Mouse (Mus musculus): Measurements from ENCODE around the gene Amt. TPM values are rescaled to one million over a fixed set of nuclear protein-coding genes. Genes with fewer than 3 reads are reported as not detected.

Gene Amt
- 0.63 TPM for polyA plus RNA-seq (2017; shearing (Covaris generic))

DNA sequence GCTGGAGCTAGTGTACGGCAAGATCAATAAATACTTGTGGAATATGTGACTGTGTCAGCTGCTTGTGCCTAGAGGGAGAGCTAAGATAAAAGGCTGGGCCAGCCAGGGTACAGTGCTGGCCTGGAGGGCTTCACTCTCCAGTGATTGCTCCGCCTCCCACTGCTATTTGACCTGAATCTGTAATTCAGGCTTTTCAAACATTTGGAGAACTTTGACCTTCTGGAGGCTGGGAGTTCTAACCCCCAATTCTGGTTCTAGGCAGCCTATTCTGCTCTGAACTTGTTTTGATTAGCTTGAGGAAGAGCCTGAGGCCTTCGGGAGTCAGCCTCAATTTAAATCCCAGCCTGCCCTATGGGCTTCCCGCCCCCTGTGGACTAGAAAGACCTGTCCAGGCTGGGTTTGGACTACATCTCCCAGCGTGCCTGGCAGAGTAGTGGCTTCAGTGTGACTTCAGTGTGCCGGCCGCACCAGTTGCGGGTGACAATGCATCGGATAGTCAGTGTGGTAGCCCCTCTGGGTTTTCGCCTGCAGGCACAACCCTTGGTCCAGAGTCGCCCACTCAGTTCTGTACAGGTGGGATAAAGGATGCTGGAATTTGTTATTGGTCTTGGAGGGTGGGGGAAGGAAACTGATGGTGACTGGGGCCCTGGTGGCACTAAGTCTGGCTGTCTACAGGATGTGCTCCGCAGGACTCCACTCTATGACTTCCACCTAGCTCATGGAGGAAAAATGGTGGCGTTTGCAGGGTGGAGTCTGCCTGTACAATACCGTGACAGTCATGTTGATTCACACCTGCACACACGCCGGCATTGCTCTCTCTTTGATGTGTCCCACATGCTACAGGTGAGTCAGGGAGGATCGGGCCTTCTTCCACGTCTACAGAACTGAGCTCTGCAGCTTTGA lies at the start of gene Amt:
Amt (plus strand) TSS at position 401 of the 903 bp plus-strand sequence.

DNA sequence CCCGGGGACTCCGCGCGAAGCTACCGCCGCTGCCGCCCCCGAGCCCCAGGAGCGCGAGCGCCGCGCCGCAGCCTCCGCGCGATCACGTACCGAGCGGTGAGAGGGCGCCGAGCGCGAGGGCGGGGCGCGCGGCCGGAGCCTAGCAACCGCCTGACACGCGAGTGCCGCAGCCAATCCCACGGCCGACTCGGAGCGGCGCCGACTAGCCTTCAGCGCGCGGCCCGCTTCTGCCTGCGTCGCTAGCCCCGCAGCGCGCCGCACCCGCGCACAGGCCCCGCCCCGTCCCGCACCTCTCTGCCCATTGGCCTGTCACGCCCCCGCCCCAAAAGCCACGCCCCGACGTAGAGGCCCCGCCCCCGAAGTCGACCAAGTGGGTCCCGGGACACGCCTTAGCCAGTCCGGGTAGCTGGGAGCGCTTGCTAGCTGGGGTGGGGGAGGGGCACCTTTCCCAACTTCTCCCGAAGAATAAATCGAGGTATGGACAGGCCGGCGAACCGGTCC lies 32.9 kb upstream of the Amt start, which contains the start of gene Dag1:
Dag1 (minus strand) TSS at position 269 of the 501 bp plus-strand sequence.

DNA sequence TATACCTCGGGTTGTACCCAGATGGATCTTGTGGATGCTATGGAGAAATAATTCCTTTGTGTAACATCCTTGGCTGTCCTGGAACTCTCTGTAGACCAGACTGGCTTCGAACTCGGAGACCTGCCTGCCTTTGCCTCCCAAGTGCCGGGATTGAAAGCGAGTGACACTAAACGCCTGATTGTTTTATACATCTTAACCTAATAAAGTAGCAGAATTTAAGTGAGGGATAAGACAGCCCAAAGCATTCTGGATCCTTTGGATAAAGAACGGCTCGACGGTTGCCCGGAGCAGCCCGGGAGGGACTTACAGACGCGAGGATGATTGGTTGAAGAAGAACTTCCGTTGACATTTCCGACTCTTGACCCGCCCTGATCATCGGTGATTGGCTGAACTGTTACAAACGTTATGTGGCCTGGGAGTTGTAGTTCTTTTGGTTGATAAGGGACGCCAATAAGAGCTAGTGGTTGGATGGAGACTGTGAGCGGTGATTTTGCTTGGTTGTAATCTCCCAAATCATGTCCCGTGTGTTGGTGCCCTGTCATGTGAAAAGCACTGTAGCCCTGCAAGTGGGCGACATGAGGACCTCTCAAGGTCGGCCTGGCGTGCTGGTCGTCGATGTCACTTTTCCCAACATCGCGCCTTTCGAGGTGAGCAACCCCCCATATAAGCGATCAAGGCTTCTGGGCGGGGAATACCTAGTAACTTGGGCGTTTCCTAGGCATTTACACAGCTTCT lies 6.5 kb upstream of the Amt start, which contains the start of gene Nicn1:
Nicn1 (plus strand) TSS at position 414 of the 735 bp plus-strand sequence.

DNA sequence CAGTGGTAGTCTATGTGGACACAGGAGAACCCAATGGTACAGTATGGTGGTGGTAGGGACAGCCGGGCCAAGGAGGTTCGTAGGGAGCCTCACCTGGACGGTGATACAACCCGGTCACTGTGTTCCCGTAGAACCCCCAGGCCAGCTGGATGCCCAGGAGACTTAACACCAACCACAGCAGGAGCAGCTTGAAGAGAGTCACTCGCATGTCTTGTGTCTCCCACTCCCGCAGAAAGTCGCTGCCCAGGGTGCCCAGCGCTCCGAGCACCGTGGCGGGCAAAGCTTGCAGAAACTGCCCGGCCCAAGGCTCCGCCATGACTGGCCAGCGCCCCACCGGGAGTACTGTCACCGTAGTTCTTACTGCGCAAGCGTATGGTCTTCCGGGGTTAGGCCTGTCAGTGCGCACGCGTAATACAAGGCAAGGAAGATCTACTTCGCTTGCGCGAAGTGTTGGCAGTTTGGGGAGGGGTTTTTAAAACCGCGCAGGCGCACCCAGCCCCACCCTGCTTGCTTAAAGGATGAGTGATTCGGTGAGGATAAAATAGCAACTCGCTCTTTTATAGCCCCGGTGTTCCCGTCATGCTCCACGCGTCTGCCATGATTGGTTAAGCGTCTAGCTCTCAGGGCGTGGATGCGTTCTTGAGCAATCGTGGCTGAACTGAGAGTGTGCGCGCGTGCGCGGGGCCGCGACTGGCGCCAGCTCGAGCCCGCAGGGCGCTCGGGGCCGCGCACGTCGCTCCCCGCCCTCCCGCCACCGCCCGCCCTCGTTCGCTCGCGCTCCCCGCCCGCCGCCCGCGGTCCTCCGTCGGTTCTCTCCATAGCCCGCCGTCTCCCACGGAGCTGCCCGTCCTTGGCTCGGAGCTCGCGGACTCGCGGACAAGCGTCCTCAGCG lies 9.2 kb downstream of the Amt start, which contains the start of the genes Rhoa and Tcta:
Rhoa (plus strand) TSS at position 501 of the 892 bp plus-strand sequence.
Tcta (minus strand) TSS at position 532 of the 892 bp plus-strand sequence.

DNA sequence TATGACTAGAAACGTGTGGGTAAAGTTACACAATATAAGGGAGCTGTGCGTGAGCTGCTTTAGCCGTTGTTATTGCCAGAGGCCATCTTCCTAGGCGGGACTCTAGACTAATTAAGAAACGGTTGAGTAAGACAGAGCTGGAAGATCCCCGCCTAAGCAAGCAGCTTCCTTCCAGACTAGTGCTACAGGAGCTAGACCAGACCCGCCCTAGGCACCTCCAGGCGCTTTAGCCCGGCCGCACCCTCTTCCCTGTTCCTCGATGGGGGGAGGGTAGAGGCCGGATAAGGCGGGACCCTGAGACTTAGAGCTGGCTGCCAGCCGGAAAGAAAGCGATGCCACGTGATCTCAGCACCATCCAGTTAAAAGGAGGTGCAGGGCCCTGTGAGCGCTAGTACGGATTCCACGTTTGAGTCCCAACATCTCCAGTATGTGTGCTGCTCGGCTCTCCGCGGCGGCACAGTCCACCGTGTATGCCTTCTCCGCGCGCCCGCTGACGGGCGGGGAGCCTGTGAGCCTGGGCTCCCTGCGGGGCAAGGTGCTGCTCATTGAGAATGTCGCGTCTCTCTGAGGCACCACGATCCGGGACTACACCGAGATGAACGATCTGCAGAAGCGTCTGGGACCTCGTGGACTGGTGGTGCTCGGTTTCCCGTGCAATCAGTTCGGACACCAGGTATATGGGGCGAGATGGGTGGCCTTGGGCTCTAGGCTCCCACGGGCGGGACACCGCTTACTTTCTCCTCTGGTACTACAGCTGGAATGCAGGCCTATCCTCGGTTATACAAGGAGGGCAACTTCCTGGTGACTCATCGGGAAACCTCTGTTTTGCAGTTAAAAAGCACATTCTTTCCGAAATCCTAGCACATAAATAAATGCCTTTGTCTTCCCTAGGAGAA lies 42.5 kb downstream of the Amt start, which contains the start of gene Gpx1:
Gpx1 (plus strand) TSS at position 18 of the 896 bp plus-strand sequence.

DNA sequence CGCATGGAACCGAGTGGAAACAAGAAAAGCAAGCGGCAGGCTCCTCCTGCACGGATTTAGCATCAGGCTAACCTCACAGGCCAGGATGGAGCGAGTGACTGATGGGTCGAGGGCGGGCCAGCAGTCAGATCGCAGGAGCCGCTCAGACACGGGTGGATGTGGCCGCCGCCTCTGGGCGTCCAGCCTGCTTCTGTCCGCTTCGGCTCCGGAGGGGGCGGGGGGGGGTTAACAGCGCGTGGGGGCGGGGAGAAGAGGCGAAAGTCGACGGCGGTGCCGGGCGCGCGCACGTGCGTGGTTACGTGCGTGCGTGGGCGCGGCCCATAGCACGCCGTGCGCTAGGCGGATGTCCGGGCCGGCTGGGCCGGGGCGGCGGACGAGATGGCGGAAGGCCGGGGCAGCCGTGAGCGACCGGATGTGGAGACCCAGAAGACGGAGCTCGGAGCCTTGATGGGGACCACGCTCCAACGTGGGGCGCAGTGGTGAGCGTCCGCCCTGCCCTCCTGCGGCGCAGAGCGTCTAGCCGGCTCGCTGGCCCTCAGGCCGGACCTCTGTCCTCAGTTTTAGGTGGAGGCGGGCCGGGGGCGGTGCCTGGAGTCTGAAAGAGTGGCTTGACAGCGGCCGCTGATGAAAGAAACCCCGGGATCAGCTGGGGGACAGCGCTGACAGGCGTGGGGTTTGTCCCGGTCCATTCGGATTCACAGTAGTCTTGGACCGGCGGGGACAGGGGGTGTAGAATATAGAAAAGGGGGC lies 51.1 kb downstream of the Amt start, which contains the start of gene Usp4:
Usp4 (plus strand) TSS at position 314 of the 750 bp plus-strand sequence.

Other genes starting within 250 kb of the Amt start
- 37.8 TPM for gene Gmppb, start 247.6 kb upstream of the Amt start, polyA plus RNA-seq (2017; shearing (Covaris generic))
- gene Amigo3, start 243.7 kb upstream of the Amt start, polyA plus RNA-seq (2017; shearing (Covaris generic)) = 4.7 TPM
- 3.8 TPM for gene Mst1, start 216.4 kb upstream of the Amt start, polyA plus RNA-seq (2017; shearing (Covaris generic))
- gene Rnf123, start 213.5 kb upstream of the Amt start, polyA plus RNA-seq (2017; shearing (Covaris generic)) = 207 TPM
- gene Apeh, start 202.2 kb upstream of the Amt start, polyA plus RNA-seq (2017; shearing (Covaris generic)) = 139 TPM
- 0.63 TPM for gene Bsn, start 106.5 kb upstream of the Amt start, polyA plus RNA-seq (2017; shearing (Covaris generic))
- 9.2 TPM for gene Dag1, start 32.9 kb upstream of the Amt start, polyA plus RNA-seq (2017; shearing (Covaris generic))
- gene Nicn1, start 6.4 kb upstream of the Amt start, polyA plus RNA-seq (2017; shearing (Covaris generic)) = 3.9 TPM
- 397 TPM for gene Rhoa, start 9.3 kb downstream of the Amt start, polyA plus RNA-seq (2017; shearing (Covaris generic))
- 18.0 TPM for gene Tcta, start 9.3 kb downstream of the Amt start, polyA plus RNA-seq (2017; shearing (Covaris generic))
- 707 TPM for gene Gpx1, start 42.0 kb downstream of the Amt start, polyA plus RNA-seq (2017; shearing (Covaris generic))
- 171 TPM for gene Usp4, start 51.0 kb downstream of the Amt start, polyA plus RNA-seq (2017; shearing (Covaris generic))
- 2.0 TPM for gene 1700102P08Rik, start 96.0 kb downstream of the Amt start, polyA plus RNA-seq (2017; shearing (Covaris generic))
- gene Ccdc36, start 131.6 kb downstream of the Amt start, polyA plus RNA-seq (2017; shearing (Covaris generic)) = not detected
- gene BC048562, start 139.6 kb downstream of the Amt start, polyA plus RNA-seq (2017; shearing (Covaris generic)) = not detected
- 56.3 TPM for gene Ccdc71, start 163.7 kb downstream of the Amt start, polyA plus RNA-seq (2017; shearing (Covaris generic))
- gene Klhdc8b, start 164.7 kb downstream of the Amt start, polyA plus RNA-seq (2017; shearing (Covaris generic)) = 5.8 TPM
- gene Lamb2, start 182.9 kb downstream of the Amt start, polyA plus RNA-seq (2017; shearing (Covaris generic)) = 0.44 TPM
- gene Usp19, start 193.7 kb downstream of the Amt start, polyA plus RNA-seq (2017; shearing (Covaris generic)) = 185 TPM
- gene Qars, start 210.9 kb downstream of the Amt start, polyA plus RNA-seq (2017; shearing (Covaris generic)) = 106 TPM
- gene Qrich1, start 220.0 kb downstream of the Amt start, polyA plus RNA-seq (2017; shearing (Covaris generic)) = 160 TPM

Data from inflammation-experienced regulatory T-cells, adult 16 weeks (primary cell).